Mouse (Mus musculus) kidney, postnatal 36 days (tissue): ENCODE data around the gene Bphl.
"Not testable (repeated sequence)": the region's sequence is repeated elsewhere in the genome, so short reads cannot be mapped to it uniquely, and the experiment has no call there.

Source experiments
- DNase-seq, 2 experiments: peaks; one replicate each; pipeline ENCODE4 v3.0.0; 2021 to 2022; ENCODE audit warnings: mixed read lengths in 2 of 2

The Bphl gene

GRCm38 (mm10) chr13:34053673-34054282, 16.4 kb downstream of the Bphl start:
- no peak for DNase-seq

- DNase-seq = peak in 1 of 2 experiments; percentile 44
These were observed 17.0 kb downstream of the Bphl start for GRCm38 (mm10) chr13:34054391-34054790.

- peak in 1 of 2 experiments; percentile 71 for DNase-seq
These were observed 17.6 kb downstream of the Bphl start for GRCm38 (mm10) chr13:34054983-34055382.

GRCm38 (mm10) chr13:34057252-34057651, 19.9 kb downstream of the Bphl start:
- DNase-seq = no peak

GRCm38 (mm10) chr13:34060061-34060460, 22.7 kb downstream of the Bphl start:
- no peak for DNase-seq

- DNase-seq = no peak
These were observed 25.1 kb downstream of the Bphl start for GRCm38 (mm10) chr13:34062466-34062865.

- DNase-seq = no peak
These were observed 29.0 kb downstream of the Bphl start for GRCm38 (mm10) chr13:34066351-34066750.

- no peak for DNase-seq
These were observed 32.9 kb downstream of the Bphl start for GRCm38 (mm10) chr13:34070296-34070695.

GRCm38 (mm10) chr13:34071836-34072235, 34.4 kb downstream of the Bphl start:
- DNase-seq = no peak

GRCm38 (mm10) chr13:34072847-34073246, 35.5 kb downstream of the Bphl start:
- no peak for DNase-seq

- DNase-seq = not testable (repeated sequence)
These were observed 37.0 kb downstream of the Bphl start for GRCm38 (mm10) chr13:34074441-34074840.

- DNase-seq = not testable (repeated sequence)
These were observed 38.5 kb downstream of the Bphl start for GRCm38 (mm10) chr13:34075893-34076292.

- peak in 1 of 2 experiments; percentile 55 for DNase-seq
These were observed 39.4 kb downstream of the Bphl start for GRCm38 (mm10) chr13:34076561-34077491.

- peak; percentile 92 to 96 for DNase-seq
These were observed 40.3 kb downstream of the Bphl start, which contains the start of gene Tubb2a for GRCm38 (mm10) chr13:34077492-34078271. TSS of gene Tubb2a (minus strand) at chr13:34078007.

- DNase-seq = no peak
These were observed 41.3 kb downstream of the Bphl start for GRCm38 (mm10) chr13:34078500-34079280.

GRCm38 (mm10) chr13:34079801-34080200, 42.4 kb downstream of the Bphl start:
- DNase-seq = no peak

- DNase-seq = no peak
These were observed 44.5 kb downstream of the Bphl start for GRCm38 (mm10) chr13:34081926-34082325.

- peak; percentile 49 to 68 for DNase-seq
These were observed 46.8 kb downstream of the Bphl start for GRCm38 (mm10) chr13:34084026-34084750.

GRCm38 (mm10) chr13:34087052-34087812, 49.8 kb downstream of the Bphl start:
- no peak for DNase-seq

GRCm38 (mm10) chr13:34088201-34088649, 50.8 kb downstream of the Bphl start:
- DNase-seq = not testable (repeated sequence)

- DNase-seq = no peak
These were observed 51.5 kb downstream of the Bphl start for GRCm38 (mm10) chr13:34088871-34089288.
